Mouse (Mus musculus): ENCODE data around the gene Crlf1. TPM values are rescaled to one million over a fixed set of nuclear protein-coding genes. Genes with fewer than 3 reads are reported as not detected.
A peak's percentile ranks its signal among the peaks of the same experiment; 100 is the strongest.

Crlf1 gene
- polyA plus RNA-seq, 1 experiment: 6.1 TPM

DNA sequence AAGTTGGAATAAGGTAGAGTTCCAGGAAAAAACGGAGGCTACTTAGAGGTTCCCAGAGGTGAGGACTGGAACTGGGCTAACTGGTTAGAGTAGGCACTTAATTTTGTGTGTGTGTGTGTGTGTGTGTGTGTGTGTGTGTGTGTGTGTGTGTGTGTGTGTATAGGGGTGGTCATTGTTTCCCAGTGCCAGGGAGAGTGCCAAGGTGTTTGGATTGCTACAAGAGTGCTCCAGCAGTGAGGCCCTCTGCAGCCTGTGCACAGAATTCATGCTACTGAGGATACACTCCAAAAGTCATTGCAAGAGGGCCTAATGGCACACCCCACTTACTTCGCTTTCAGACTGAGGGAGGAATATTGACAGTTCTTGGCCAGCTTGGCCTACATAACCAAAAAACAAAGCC, 10.0 kb upstream of the Crlf1 start:
- Histone ChIP-seq H3K27ac (ENCODE audit: insufficient read depth, low read length) (no peak overlapping the region), H3K9me3 (replicated peaks; ENCODE audit: control insufficient read depth, insufficient read depth, low read length, poor library complexity, severe bottlenecking) (no peaks in the 10 kb centered on the region), H3K27me3 (ENCODE audit: control insufficient read depth, insufficient read depth, low read length, poor library complexity, severe bottlenecking) (peaks cover 5% of the 10 kb centered on the region; the same call in 1 of the 2 replicates), H3K9ac (ENCODE audit: low read depth, poor library complexity, severe bottlenecking) (no peak overlapping the region), H3K4me1 (ENCODE audit: control insufficient read depth, insufficient read depth, low read length) (no peaks in the 10 kb centered on the region), H3K4me3 (ENCODE audit: low read depth, low read length) (no peak overlapping the region), H3K36me3 (ENCODE audit: control insufficient read depth, insufficient read depth, low read length, poor library complexity, severe bottlenecking) (no peaks in the 10 kb centered on the region)
- no peak for TF ChIP-seq EP300 (IDR thresholded peaks at IDR 0.05; ENCODE audit: insufficient read depth, low read depth, low read length)
- TF ChIP-seq CTCF (IDR thresholded peaks at IDR 0.05; ENCODE audit: low read depth, low read length): no peak
- TF ChIP-seq POLR2A (IDR thresholded peaks at IDR 0.05; ENCODE audit: insufficient read depth, low read length): no peak

DNA sequence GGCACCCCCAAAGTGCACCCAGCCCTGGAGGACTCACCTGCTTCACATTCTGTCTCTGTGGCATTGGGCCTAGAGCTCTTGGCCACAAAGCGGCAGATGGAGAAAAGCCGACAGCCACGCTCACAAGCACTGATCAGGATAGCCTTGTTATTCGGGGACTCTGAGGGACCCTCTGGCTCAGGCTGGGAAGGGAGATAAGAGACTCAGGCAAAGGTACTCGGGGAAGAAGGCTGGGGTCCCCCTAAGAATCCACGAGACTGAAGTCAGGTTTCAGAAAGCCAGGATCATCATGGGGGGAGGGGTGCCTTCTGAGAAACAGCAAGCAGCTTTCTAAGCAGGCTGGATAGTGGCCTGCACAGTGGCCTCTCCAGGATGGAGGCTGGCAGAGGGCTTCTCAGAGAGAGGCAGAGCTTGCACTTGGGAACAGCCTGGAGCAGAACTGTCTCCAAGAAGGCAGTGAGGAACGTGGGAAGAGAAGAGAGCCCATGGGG, 6.7 kb upstream of the Crlf1 start:
- Histone ChIP-seq H3K4me3 (ENCODE audit: low read depth, low read length) (no peak overlapping the region), H3K36me3 (ENCODE audit: control insufficient read depth, insufficient read depth, low read length, poor library complexity, severe bottlenecking) (no peaks in the 10 kb centered on the region), H3K9ac (ENCODE audit: low read depth, poor library complexity, severe bottlenecking) (no peak overlapping the region), H3K4me1 (ENCODE audit: control insufficient read depth, insufficient read depth, low read length) (peaks cover 2% of the 10 kb centered on the region), H3K9me3 (replicated peaks; ENCODE audit: control insufficient read depth, insufficient read depth, low read length, poor library complexity, severe bottlenecking) (no peaks in the 10 kb centered on the region), H3K27ac (ENCODE audit: insufficient read depth, low read length) (no peak overlapping the region), H3K27me3 (ENCODE audit: control insufficient read depth, insufficient read depth, low read length, poor library complexity, severe bottlenecking) (peaks cover 11% of the 10 kb centered on the region)
- TF ChIP-seq POLR2A (IDR thresholded peaks at IDR 0.05; ENCODE audit: insufficient read depth, low read length) (no peak), EP300 (IDR thresholded peaks at IDR 0.05; ENCODE audit: insufficient read depth, low read depth, low read length) (no peak), CTCF (IDR thresholded peaks at IDR 0.05; ENCODE audit: low read depth, low read length) (no peak)

DNA sequence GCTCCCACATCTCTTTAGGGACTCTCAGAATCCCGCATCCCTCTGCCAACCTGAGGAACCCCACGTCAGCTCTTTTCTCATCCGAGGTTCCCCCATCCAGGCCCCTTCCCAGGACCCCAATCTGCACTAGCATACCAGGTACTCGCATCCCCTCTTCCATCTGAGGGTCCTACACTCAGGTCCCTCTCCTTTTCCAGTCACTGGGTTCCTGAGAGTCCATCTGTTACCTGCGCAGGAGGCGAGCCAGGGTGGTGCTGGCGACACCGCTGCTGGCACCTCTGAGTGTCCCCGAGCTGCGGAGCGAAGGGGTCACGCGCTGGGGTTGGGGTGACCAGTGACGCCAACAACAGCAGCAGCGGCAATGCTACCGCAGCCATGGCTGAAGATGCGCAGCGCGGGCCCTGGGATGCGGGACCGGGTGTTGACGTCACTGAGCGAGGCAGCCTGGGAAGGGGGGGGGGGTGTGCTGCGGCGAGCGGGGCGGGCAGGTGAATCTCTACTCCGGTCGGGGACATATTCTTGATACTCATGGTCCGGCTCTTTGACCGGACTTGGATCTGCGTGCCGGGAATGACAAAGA, 5.9 kb upstream of the Crlf1 start, which contains the start of gene Tmem59l:
Gene Tmem59l (minus strand): TSS at position 418 of the 580 bp plus-strand sequence.
- no peak for TF ChIP-seq POLR2A (IDR thresholded peaks at IDR 0.05; ENCODE audit: insufficient read depth, low read length)
- no peak for TF ChIP-seq CTCF (IDR thresholded peaks at IDR 0.05; ENCODE audit: low read depth, low read length)
- TF ChIP-seq EP300 (IDR thresholded peaks at IDR 0.05; ENCODE audit: insufficient read depth, low read depth, low read length): no peak
- H3K9ac ChIP-seq (ENCODE audit: low read depth, poor library complexity, severe bottlenecking): peak within 1 kb of the TSS; percentile 43
- H3K27me3 ChIP-seq (ENCODE audit: control insufficient read depth, insufficient read depth, low read length, poor library complexity, severe bottlenecking): peaks cover 17% of the 10 kb centered on the region
- peak within 1 kb of the TSS; percentile 59 for H3K4me3 ChIP-seq (ENCODE audit: low read depth, low read length)
- H3K36me3 ChIP-seq (ENCODE audit: control insufficient read depth, insufficient read depth, low read length, poor library complexity, severe bottlenecking): no peaks in the 10 kb centered on the region
- peaks cover 2% of the 10 kb centered on the region for H3K4me1 ChIP-seq (ENCODE audit: control insufficient read depth, insufficient read depth, low read length)
- H3K27ac ChIP-seq (ENCODE audit: insufficient read depth, low read length): no peak within 1 kb of the TSS
- H3K9me3 ChIP-seq (replicated peaks; ENCODE audit: control insufficient read depth, insufficient read depth, low read length, poor library complexity, severe bottlenecking): no peaks in the 10 kb centered on the region

DNA sequence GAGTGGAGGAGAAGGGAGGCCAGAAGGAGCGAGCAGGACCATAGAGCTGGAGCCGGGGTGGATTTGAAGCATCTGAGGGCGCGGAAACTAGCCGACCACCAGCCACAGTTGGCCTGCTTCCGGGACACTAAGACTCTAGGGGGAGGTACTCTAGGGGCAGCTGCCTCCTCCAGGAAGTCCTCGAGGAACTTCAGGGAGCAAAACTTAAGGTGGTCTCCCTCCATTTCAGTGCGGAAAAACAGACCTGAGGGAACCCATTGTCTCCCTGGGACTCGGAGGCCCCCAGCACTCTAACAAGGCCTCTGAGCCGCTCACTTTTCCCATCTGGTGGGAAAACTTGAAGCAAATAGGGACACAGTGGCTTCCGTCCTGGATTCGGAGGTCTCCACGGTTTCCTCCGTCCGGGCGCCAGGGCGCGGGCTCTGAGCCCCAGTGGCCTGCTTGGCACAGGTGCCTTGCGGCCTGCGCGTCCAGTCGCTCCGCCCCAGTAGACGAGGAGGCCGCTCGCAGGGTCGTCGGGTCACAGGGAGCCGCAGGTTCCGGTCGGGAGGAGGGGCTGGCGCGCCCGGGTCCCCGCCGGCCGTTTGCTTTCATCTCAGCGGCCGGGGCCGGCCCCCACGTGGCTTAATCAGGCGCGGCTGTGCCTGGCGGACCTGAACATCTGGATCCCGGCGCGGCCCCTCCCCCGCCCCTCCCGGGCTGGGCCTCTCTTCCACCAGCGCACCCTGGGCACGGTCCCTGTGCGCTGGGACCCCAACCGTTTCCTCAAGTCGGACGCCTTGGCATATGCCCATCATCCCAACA, 4.8 kb upstream of the Crlf1 start:
- no peaks in the 10 kb centered on the region for H3K9me3 ChIP-seq (replicated peaks; ENCODE audit: control insufficient read depth, insufficient read depth, low read length, poor library complexity, severe bottlenecking)
- peaks cover 2% of the 10 kb centered on the region for H3K4me1 ChIP-seq (ENCODE audit: control insufficient read depth, insufficient read depth, low read length)
- H3K27ac ChIP-seq (ENCODE audit: insufficient read depth, low read length): no peak overlapping the region
- peak overlapping the region; percentile 43 for H3K9ac ChIP-seq (ENCODE audit: low read depth, poor library complexity, severe bottlenecking)
- peaks cover 29% of the 10 kb centered on the region for H3K27me3 ChIP-seq (ENCODE audit: control insufficient read depth, insufficient read depth, low read length, poor library complexity, severe bottlenecking)
- no peaks in the 10 kb centered on the region for H3K36me3 ChIP-seq (ENCODE audit: control insufficient read depth, insufficient read depth, low read length, poor library complexity, severe bottlenecking)
- no peak for TF ChIP-seq POLR2A (IDR thresholded peaks at IDR 0.05; ENCODE audit: insufficient read depth, low read length)
- no peak for TF ChIP-seq CTCF (IDR thresholded peaks at IDR 0.05; ENCODE audit: low read depth, low read length)
- TF ChIP-seq EP300 (IDR thresholded peaks at IDR 0.05; ENCODE audit: insufficient read depth, low read depth, low read length): 0 out of 2 replicates have a peak, but pooled peaks have one; percentile 8
- H3K4me3 ChIP-seq (ENCODE audit: low read depth, low read length): peak overlapping the region; percentile 53

DNA sequence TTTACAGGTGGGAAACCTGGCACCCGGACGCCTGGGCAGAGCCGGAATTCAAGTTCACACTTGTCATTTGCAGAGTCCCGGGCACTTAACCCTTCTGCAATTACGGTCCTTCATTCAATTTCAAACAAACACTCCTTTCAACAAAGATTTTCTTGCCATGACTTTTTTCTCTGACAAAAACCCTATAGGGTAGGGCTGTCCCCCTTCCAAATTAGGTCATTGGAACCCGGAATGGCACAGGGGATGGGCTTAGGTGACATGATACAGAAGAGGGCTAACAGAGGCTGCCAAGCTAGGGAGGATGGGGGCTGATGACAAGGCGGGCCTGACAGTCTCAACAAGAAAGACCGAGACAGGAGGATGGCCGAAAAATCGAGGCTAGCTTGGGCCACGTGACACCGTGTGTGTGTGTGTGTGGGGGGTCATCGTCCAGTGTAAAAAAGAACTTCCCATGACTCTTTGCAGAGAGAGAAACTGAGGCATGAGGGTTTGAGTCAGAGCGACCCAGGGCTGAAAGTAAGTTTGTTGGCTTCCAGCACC, 4.0 kb upstream of the Crlf1 start:
- H3K9me3 ChIP-seq (replicated peaks; ENCODE audit: control insufficient read depth, insufficient read depth, low read length, poor library complexity, severe bottlenecking): no peaks in the 10 kb centered on the region
- H3K4me1 ChIP-seq (ENCODE audit: control insufficient read depth, insufficient read depth, low read length): peaks cover 2% of the 10 kb centered on the region
- TF ChIP-seq EP300 (IDR thresholded peaks at IDR 0.05; ENCODE audit: insufficient read depth, low read depth, low read length) (no peak), POLR2A (IDR thresholded peaks at IDR 0.05; ENCODE audit: insufficient read depth, low read length) (no peak), CTCF (IDR thresholded peaks at IDR 0.05; ENCODE audit: low read depth, low read length) (no peak)
- H3K9ac ChIP-seq (ENCODE audit: low read depth, poor library complexity, severe bottlenecking): peak overlapping the region; percentile 43
- H3K27me3 ChIP-seq (ENCODE audit: control insufficient read depth, insufficient read depth, low read length, poor library complexity, severe bottlenecking): peaks cover 37% of the 10 kb centered on the region
- peak overlapping the region; percentile 53 for H3K4me3 ChIP-seq (ENCODE audit: low read depth, low read length)
- H3K27ac ChIP-seq (ENCODE audit: insufficient read depth, low read length): no peak overlapping the region
- H3K36me3 ChIP-seq (ENCODE audit: control insufficient read depth, insufficient read depth, low read length, poor library complexity, severe bottlenecking): no peaks in the 10 kb centered on the region

Data from ES-Bruce4 (cell line).